Mouse (Mus musculus) brain, embryonic 14.5 days (tissue): ENCODE measurements around the gene Mindy4.

Experiments
- CTCF ChIP-seq: fragments of 200-500 bp; IDR thresholded peaks from 2 replicates; pipeline ENCODE4 v1.5.1; 2012; ENCODE audit warnings: inconsistent platforms, mild to moderate bottlenecking, moderate library complexity, borderline replicate concordance; ENCODE audit not compliant: insufficient read depth, insufficient read length; ENCODE audit errors: extremely low read depth
- POLR2A ChIP-seq: fragments of 200-500 bp; IDR thresholded peaks from 2 replicates; pipeline ENCODE4 v1.6.1; 2012; ENCODE audit warnings: mild to moderate bottlenecking, inconsistent platforms, borderline replicate concordance; ENCODE audit not compliant: poor library complexity, insufficient read depth, insufficient read length, severe bottlenecking; ENCODE audit errors: extremely low read depth

DNA sequence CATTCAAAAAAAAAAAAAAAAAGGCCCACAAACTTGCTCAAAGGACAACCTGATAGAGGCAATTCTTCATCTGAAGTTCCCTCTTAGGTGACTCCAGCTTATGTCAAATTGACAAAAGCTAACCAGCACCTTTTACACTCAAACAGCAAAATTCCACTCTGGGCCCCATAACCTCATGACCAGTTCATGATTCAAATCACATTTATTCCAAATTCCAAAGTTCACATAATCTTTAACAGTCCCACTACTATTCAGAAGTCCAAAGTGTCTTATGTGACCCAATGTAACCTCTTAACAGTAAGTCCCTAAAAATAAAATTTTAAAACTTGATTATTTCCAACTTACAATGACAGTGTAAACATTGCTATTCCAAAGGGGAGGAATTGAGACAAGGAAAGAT, 13.8 kb upstream of the Mindy4 start:
- TF ChIP-seq CTCF: no peak
- TF ChIP-seq POLR2A: no peak
